Mouse (Mus musculus) embryonic fibroblast, embryonic 13.5 days (primary cell): ENCODE measurements at regions not wholly inside any gene's neighbourhood (a gene's known extent, or its start where the extent isn't known, plus 50 kb on each side); places are given as distances from the start of the nearest gene placed in this dataset.

ENCODE experiments used
- H3K27ac ChIP-seq: 2 replicates; pipeline ENCODE4 v1.5.1; 2012; ENCODE audit warnings: low read length, control low read depth, inconsistent platforms; ENCODE audit not compliant: insufficient read depth
- H3K4me1 ChIP-seq: 2 replicates; pipeline ENCODE4 v1.6.1; 2011; ENCODE audit warnings: low read length; ENCODE audit not compliant: control insufficient read depth, insufficient read depth
- H3K4me3 ChIP-seq: 2 replicates; pipeline ENCODE4 v1.5.1; 2011; ENCODE audit warnings: mild to moderate bottlenecking, control low read depth, low read length; ENCODE audit not compliant: insufficient read depth
- CTCF ChIP-seq: IDR thresholded peaks from 2 replicates; pipeline ENCODE4 v1.5.1; 2011; ENCODE audit warnings: mild to moderate bottlenecking, control low read depth, low read length, moderate library complexity, borderline replicate concordance; ENCODE audit not compliant: insufficient read depth
- POLR2A ChIP-seq: IDR thresholded peaks from 2 replicates; pipeline ENCODE4 v1.6.1; 2011; ENCODE audit warnings: low read depth, mild to moderate bottlenecking, control low read depth, low read length, moderate library complexity

GRCm38 (mm10) chr10:111576395-111577069, 70.4 kb downstream of the Phlda1 start:
- peaks cover 6% of the 10 kb centered on the region for H3K4me1 ChIP-seq
- H3K27ac ChIP-seq = peak overlapping the region; percentile 50
- no peak overlapping the region for H3K4me3 ChIP-seq
- TF ChIP-seq POLR2A (no peak), CTCF (no peak)

- TF ChIP-seq POLR2A = no peak
- no peak for TF ChIP-seq CTCF
- Histone ChIP-seq H3K27ac (no peak overlapping the region), H3K4me1 (peaks cover 6% of the 10 kb centered on the region), H3K4me3 (no peak overlapping the region)
These were observed 72.5 kb downstream of the Phlda1 start for GRCm38 (mm10) chr10:111578536-111578935.

- Histone ChIP-seq H3K4me1 (peaks cover 6% of the 10 kb centered on the region), H3K4me3 (no peak overlapping the region)
These were observed 73.4 kb downstream of the Phlda1 start for GRCm38 (mm10) chr10:111579481-111579880.

GRCm38 (mm10) chr10:111580401-111581100, 74.5 kb downstream of the Phlda1 start:
- peaks cover 6% of the 10 kb centered on the region for H3K4me1 ChIP-seq
- H3K4me3 ChIP-seq = no peak overlapping the region
- H3K27ac ChIP-seq = no peak overlapping the region
- TF ChIP-seq CTCF (no peak), POLR2A (no peak)

More at GRCm38 (mm10) chr10:111579481-111579880, 73.4 kb downstream of the Phlda1 start:
- H3K27ac ChIP-seq = no peak overlapping the region
- TF ChIP-seq POLR2A (no peak), CTCF (no peak)

GRCm38 (mm10) chr10:111581847-111582246, 75.8 kb downstream of the Phlda1 start:
- Histone ChIP-seq H3K27ac (no peak overlapping the region), H3K4me1 (no peaks in the 10 kb centered on the region), H3K4me3 (no peak overlapping the region)
- no peak for TF ChIP-seq POLR2A
- no peak for TF ChIP-seq CTCF

GRCm38 (mm10) chr10:111582321-111583123, 76.4 kb downstream of the Phlda1 start:
- Histone ChIP-seq H3K4me1 (no peaks in the 10 kb centered on the region), H3K4me3 (no peak overlapping the region), H3K27ac (no peak overlapping the region)
- TF ChIP-seq POLR2A = no peak
- no peak for TF ChIP-seq CTCF

GRCm38 (mm10) chr10:111583124-111583743, 77.1 kb downstream of the Phlda1 start:
- TF ChIP-seq POLR2A (no peak), CTCF (no peak)
- no peak overlapping the region for H3K4me3 ChIP-seq
- peak overlapping the region; percentile 87; the same call in 1 of the 2 replicates for H3K27ac ChIP-seq
- no peaks in the 10 kb centered on the region for H3K4me1 ChIP-seq

- no peak overlapping the region for H3K4me3 ChIP-seq
- no peaks in the 10 kb centered on the region for H3K4me1 ChIP-seq
- peak overlapping the region; percentile 87 for H3K27ac ChIP-seq
- no peak for TF ChIP-seq CTCF
These were observed 77.7 kb downstream of the Phlda1 start for GRCm38 (mm10) chr10:111583744-111584152.

GRCm38 (mm10) chr10:111587891-111588611, 82.0 kb downstream of the Phlda1 start:
- H3K27ac ChIP-seq = no peak overlapping the region
- H3K4me3 ChIP-seq = no peak overlapping the region
- no peaks in the 10 kb centered on the region for H3K4me1 ChIP-seq
- TF ChIP-seq POLR2A = no peak
